9 mouse cellular contexts compared by ENCODE assay signal in genomic region chr1:193152872-193153271, GRCm38 (mm10). TPM values are rescaled to one million over a fixed set of nuclear protein-coding genes. Genes with fewer than 3 reads are reported as not detected.
DNase-seq lines count a peak whose midpoint lies in the region; ATAC-seq and TF ChIP-seq lines count a peak whose summit lies in the region.
"Had no signal": no experiment of that assay in that cellular context is flagged by ENCODE, and none has a peak within 500 bp of the region (broad histone marks: within the 10 kb centered on the region; RNA-seq: fewer than 3 reads in every experiment).

Irf6 (plus strand) TSS chr1:193153111.

- peak within 1 kb of the TSS; percentile 35 for H3K4me3 ChIP-seq in heart, embryonic 11.5 days (ENCODE audit: low read depth, low read length)
- H3K4me3 ChIP-seq in lung, postnatal 0 days (ENCODE audit: low read depth, low read length), result peak within 1 kb of the TSS; percentile 43

- WGBS in heart, embryonic 11.5 days (ENCODE audit: insufficient replicate concordance), result under 1% methylated on average over 30 of the region's 30 CpGs
- 4% methylated on average over 29 of the region's 30 CpGs for WGBS in lung, postnatal 0 days

- ATAC-seq in CD4-positive, CD25-positive, alpha-beta regulatory T cell, adult 4 months, result peak; percentile 97
- peak; percentile 86 for ATAC-seq in heart, embryonic 11.5 days (replicated peaks; ENCODE audit: insufficient number of reproducible peaks, low FRiP score, low TSS enrichment)
- peak; percentile 97 for ATAC-seq in lung, postnatal 0 days
- ATAC-seq: Patski had no signal

- H3K4me1 ChIP-seq in heart, embryonic 11.5 days (ENCODE audit: control insufficient read depth, insufficient read depth, low read length), result peaks cover 24% of the 10 kb centered on the region
- no peaks in the 10 kb centered on the region for H3K4me1 ChIP-seq in lung, postnatal 0 days (ENCODE audit: insufficient read depth, low read depth, low read length)

- DNase-seq in embryo, embryonic 10 days (ENCODE audit: low spot score), result peak; percentile 83
- DNase-seq in kidney, adult 9 months, result peak; percentile 94
- peak; percentile 93 for DNase-seq in lung, postnatal 0 days (ENCODE audit: low spot score)
- peak; percentile 44 for DNase-seq in retina, embryonic 14.5 days (ENCODE audit: low spot score)
- DNase-seq in layer of hippocampus, postnatal 10 days (ENCODE audit: low spot score in 2 of 2), result no peak
- no peak for DNase-seq in cerebellum, adult 11-12 months

- H3K9ac ChIP-seq in heart, embryonic 11.5 days (ENCODE audit: low read depth, low read length), result peak within 1 kb of the TSS; percentile 35; the same call in 1 of the 2 replicates
- H3K9ac ChIP-seq in lung, postnatal 0 days (replicated peaks; ENCODE audit: low read depth), result peak within 1 kb of the TSS; percentile 24

- no peaks in the 10 kb centered on the region for H3K9me3 ChIP-seq in heart, embryonic 11.5 days (replicated peaks; ENCODE audit: control insufficient read depth, low read length)
- H3K9me3 ChIP-seq in lung, postnatal 0 days (ENCODE audit: low read length), result no peaks in the 10 kb centered on the region

- H3K27ac ChIP-seq in heart, embryonic 11.5 days (ENCODE audit: low read depth, low read length), result no peak within 1 kb of the TSS
- peak within 1 kb of the TSS; percentile 72 for H3K27ac ChIP-seq in lung, postnatal 0 days (ENCODE audit: low read length)

- TF ChIP-seq EP300 in lung, postnatal 0 days (IDR thresholded peaks at IDR 0.05), result no peak

- no peak for TF ChIP-seq CTCF in lung, postnatal 0 days (IDR thresholded peaks at IDR 0.05)

- no peaks in the 10 kb centered on the region for H3K36me3 ChIP-seq in heart, embryonic 11.5 days (ENCODE audit: control insufficient read depth, insufficient read depth, low read length)
- H3K36me3 ChIP-seq in lung, postnatal 0 days (ENCODE audit: insufficient read depth, low read length), result no peaks in the 10 kb centered on the region

- H3K4me2 ChIP-seq in heart, embryonic 11.5 days, result peak within 1 kb of the TSS; percentile 66
- peak within 1 kb of the TSS; percentile 55 for H3K4me2 ChIP-seq in lung, postnatal 0 days (replicated peaks; ENCODE audit: low read depth, low read length)

- peaks cover 27% of the 10 kb centered on the region for H3K27me3 ChIP-seq in heart, embryonic 11.5 days (ENCODE audit: control insufficient read depth, insufficient read depth, low read length)
- H3K27me3 ChIP-seq in lung, postnatal 0 days (replicated peaks; ENCODE audit: insufficient read depth, low read length), result peaks cover 15% of the 10 kb centered on the region; the same call in 1 of the 2 replicates
- H3K27me3 ChIP-seq: Patski had no signal

RNA-seq across cellular contexts. Expression of gene Irf6, which starts in this region (rescaled TPM):
- 1 to 10 TPM; 7.3 to 9.3 TPM for polyA plus RNA-seq in CD4-positive, CD25-positive, alpha-beta regulatory T cell, adult 4 months (2017; shearing (Covaris generic))
- 3.2 and 3.6 TPM in 2 replicates for polyA plus RNA-seq in heart, embryonic 11.5 days (2014; fragmentation: Nextera tagmentation; extraction: Ambion mirVana)
- 14.3 and 17.0 TPM in 2 replicates for polyA plus RNA-seq in lung, postnatal 0 days (2015; fragmentation: Nextera tagmentation; extraction: Ambion mirVana)
- 1 to 10 TPM; 1.0 TPM for total RNA-seq in layer of hippocampus, postnatal 10 days (2021)

Comparison
In these comparisons a context has a peak if more than half of its experiments do, and no peak if none do; other contexts are left out.
1. DNase-seq: peak in embryo, embryonic 10 days (single experiment), kidney, adult 9 months (single experiment), lung, postnatal 0 days (single experiment) and retina, embryonic 14.5 days (single experiment); none in layer of hippocampus, postnatal 10 days (0 of 2) and cerebellum, adult 11-12 months (single experiment).
2. Peak in every context shown above with its lines, with median percentiles within 50 percentile points of each other: ATAC-seq.